Mouse (Mus musculus) embryo, embryonic 9.5 days (tissue): ENCODE measurements at regions not wholly inside any gene's neighbourhood (a gene's known extent, or its start where the extent isn't known, plus 50 kb on each side); places are given as distances from the start of the nearest gene placed in this dataset.

Experiments used
- DNase-seq: peaks from one replicate; pipeline ENCODE4 v3.0.0-alpha.2; 2017; ENCODE audit errors: extremely low spot score

GRCm38 (mm10) chr2:50793616-50794015 lies 355.3 kb downstream of the Rnd3 start:
- DNase-seq = no peak

GRCm38 (mm10) chr2:50793067-50793466 lies 355.8 kb downstream of the Rnd3 start:
- DNase-seq = no peak

- peak; percentile 45 for DNase-seq
Observed at GRCm38 (mm10) chr2:50789051-50789651, 359.8 kb downstream of the Rnd3 start.

- no peak for DNase-seq
Observed at GRCm38 (mm10) chr2:50772101-50772500, 376.8 kb downstream of the Rnd3 start.

GRCm38 (mm10) chr2:50759016-50759415 lies 389.9 kb downstream of the Rnd3 start:
- DNase-seq = no peak

- no peak for DNase-seq
Observed at GRCm38 (mm10) chr2:50757837-50758541, 390.9 kb downstream of the Rnd3 start.

GRCm38 (mm10) chr2:50755616-50756450 lies 393.1 kb downstream of the Rnd3 start:
- peak; percentile 22 for DNase-seq

- DNase-seq = no peak
Observed at GRCm38 (mm10) chr2:50755160-50755559, 393.8 kb downstream of the Rnd3 start.

GRCm38 (mm10) chr2:50752408-50752807 lies 396.5 kb downstream of the Rnd3 start:
- no peak for DNase-seq

- DNase-seq = no peak
Observed at GRCm38 (mm10) chr2:50750799-50751198, 398.1 kb downstream of the Rnd3 start.

GRCm38 (mm10) chr2:50744625-50745214 lies 404.2 kb downstream of the Rnd3 start:
- DNase-seq = no peak

- DNase-seq = no peak
Observed at GRCm38 (mm10) chr2:50743785-50744258, 405.1 kb downstream of the Rnd3 start.

- DNase-seq = no peak
Observed at GRCm38 (mm10) chr2:50742421-50742820, 406.5 kb downstream of the Rnd3 start.

- no peak for DNase-seq
Observed at GRCm38 (mm10) chr2:50741337-50741736, 407.6 kb downstream of the Rnd3 start.

GRCm38 (mm10) chr2:50739599-50739979 lies 409.3 kb downstream of the Rnd3 start:
- no peak for DNase-seq

- DNase-seq = no peak
Observed at GRCm38 (mm10) chr2:50738936-50739598, 409.8 kb downstream of the Rnd3 start.

- no peak for DNase-seq
Observed at GRCm38 (mm10) chr2:50737706-50738105, 411.2 kb downstream of the Rnd3 start.

- no peak for DNase-seq
Observed at GRCm38 (mm10) chr2:50735029-50735428, 413.9 kb downstream of the Rnd3 start.

- DNase-seq = no peak
Observed at GRCm38 (mm10) chr2:50706652-50707051, 410.1 kb upstream of the Mmadhc start.

GRCm38 (mm10) chr2:50704297-50704696 lies 407.7 kb upstream of the Mmadhc start:
- DNase-seq = no peak

- no peak for DNase-seq
Observed at GRCm38 (mm10) chr2:50702584-50703450, 406.2 kb upstream of the Mmadhc start.
